Mouse (Mus musculus): ENCODE measurements around the gene Poglut1. TPM values are rescaled to one million over a fixed set of nuclear protein-coding genes. Genes with fewer than 3 reads are reported as not detected.

The Poglut1 gene
- 16.0 and 16.3 TPM in 2 replicates for polyA plus RNA-seq (2015; fragmentation: Nextera tagmentation; extraction: Ambion mirVana)

DNA sequence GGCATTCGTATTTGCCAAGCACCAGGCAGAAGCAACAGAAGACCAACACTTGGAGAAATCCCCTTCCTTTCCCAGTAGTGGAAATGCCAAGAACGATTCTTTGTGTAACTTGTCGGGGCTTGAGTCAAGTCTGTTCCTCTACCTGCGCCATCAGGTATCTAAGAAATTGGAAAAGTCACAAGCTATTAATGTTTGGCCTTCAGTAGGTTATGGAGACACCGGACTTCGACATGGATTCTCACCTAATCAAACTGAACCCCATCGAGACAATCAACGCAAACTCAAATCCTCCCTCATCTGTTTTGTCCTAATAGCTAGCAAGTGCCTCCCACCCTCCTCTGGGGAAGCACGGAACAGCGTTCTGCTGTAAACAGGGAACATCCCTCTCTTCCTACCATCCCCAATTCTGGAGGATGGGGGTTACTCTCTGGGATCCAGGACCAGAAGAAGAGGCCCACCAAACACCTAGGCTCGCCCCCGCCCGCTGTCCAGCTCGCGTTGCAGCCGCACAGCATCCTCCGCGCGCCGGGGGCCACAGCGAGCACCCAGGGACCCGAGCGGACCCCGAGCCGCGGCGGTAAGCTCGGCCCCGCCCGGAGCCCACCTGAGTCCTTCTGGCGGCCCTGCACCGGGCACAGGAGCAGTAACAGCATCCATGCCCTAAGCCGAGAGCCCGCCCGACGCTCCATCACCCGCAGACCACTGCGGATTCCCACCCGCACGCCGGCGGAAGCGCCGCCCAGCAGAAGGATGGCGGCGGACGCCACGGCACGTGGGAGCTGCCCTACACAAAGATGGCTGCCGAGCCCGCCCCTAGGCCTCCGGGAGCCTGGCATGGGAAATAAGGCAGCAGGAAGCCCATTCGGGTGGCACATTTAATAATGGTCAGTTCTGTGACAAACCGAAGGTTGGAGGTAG is at the start of gene Poglut1:
Poglut1 (minus strand) TSS at position 780 of the 918 bp plus-strand sequence.
- DNase-seq (ENCODE audit: low spot score) = peak; percentile 82
- H3K9ac ChIP-seq (ENCODE audit: low read length) = peak within 1 kb of the TSS; percentile 86
- H3K36me3 ChIP-seq (ENCODE audit: control insufficient read depth, insufficient read depth, low read length) = no peaks in the 10 kb centered on the region; the same call in 1 of the 2 replicates
- H3K4me1 ChIP-seq (replicated peaks; ENCODE audit: control insufficient read depth, insufficient read depth) = peaks cover 4% of the 10 kb centered on the region; the same call in 1 of the 2 replicates
- peak; percentile 90 for ATAC-seq (ENCODE audit: low FRiP score, low TSS enrichment)
- 2% methylated on average over 52 of the region's 54 CpGs for WGBS
- H3K9me3 ChIP-seq (ENCODE audit: control insufficient read depth, low read length) = no peaks in the 10 kb centered on the region
- TF ChIP-seq EP300 (optimal IDR thresholded peaks at IDR 0.05) = no peak
- TF ChIP-seq CTCF (IDR thresholded peaks at IDR 0.05; ENCODE audit: low read depth) = peak; percentile 8; the same call in 1 of the 2 replicates
- no peaks in the 10 kb centered on the region for H3K27me3 ChIP-seq (ENCODE audit: control insufficient read depth, insufficient read depth, low read length)
- peak within 1 kb of the TSS; percentile 98 for H3K4me2 ChIP-seq (replicated peaks; ENCODE audit: low read depth)
- peak within 1 kb of the TSS; percentile 35; the same call in 1 of the 2 replicates for H3K27ac ChIP-seq (replicated peaks)
- peak within 1 kb of the TSS; percentile 89 for H3K4me3 ChIP-seq (ENCODE audit: low read depth, low read length)

GRCm38 (mm10) chr16:38598986-38599680 is 49.1 kb upstream of the Poglut1 start:
- Histone ChIP-seq H3K27me3 (ENCODE audit: control insufficient read depth, insufficient read depth, low read length) (no peaks in the 10 kb centered on the region), H3K36me3 (ENCODE audit: control insufficient read depth, insufficient read depth, low read length) (no peaks in the 10 kb centered on the region; the same call in 1 of the 2 replicates), H3K4me3 (ENCODE audit: low read depth, low read length) (no peak overlapping the region), H3K9me3 (ENCODE audit: control insufficient read depth, low read length) (no peaks in the 10 kb centered on the region), H3K4me1 (replicated peaks; ENCODE audit: control insufficient read depth, insufficient read depth) (no peaks in the 10 kb centered on the region), H3K4me2 (replicated peaks; ENCODE audit: low read depth) (no peak overlapping the region), H3K27ac (replicated peaks) (no peak overlapping the region), H3K9ac (ENCODE audit: low read length) (no peak overlapping the region)
- 60% methylated on average over 11 of the region's 11 CpGs for WGBS
- ATAC-seq (ENCODE audit: low FRiP score, low TSS enrichment) (no peak), DNase-seq (ENCODE audit: low spot score) (no peak)
- TF ChIP-seq CTCF (IDR thresholded peaks at IDR 0.05; ENCODE audit: low read depth) (no peak), EP300 (optimal IDR thresholded peaks at IDR 0.05) (no peak)

- TF ChIP-seq CTCF (IDR thresholded peaks at IDR 0.05; ENCODE audit: low read depth) (no peak), EP300 (optimal IDR thresholded peaks at IDR 0.05) (no peak)
- no peaks in the 10 kb centered on the region for H3K4me1 ChIP-seq (replicated peaks; ENCODE audit: control insufficient read depth, insufficient read depth)
- H3K27ac ChIP-seq (replicated peaks) = no peak overlapping the region
- no peaks in the 10 kb centered on the region for H3K27me3 ChIP-seq (ENCODE audit: control insufficient read depth, insufficient read depth, low read length)
- H3K4me2 ChIP-seq (replicated peaks; ENCODE audit: low read depth) = no peak overlapping the region
- DNase-seq (ENCODE audit: low spot score) = no peak
- ATAC-seq (ENCODE audit: low FRiP score, low TSS enrichment) = no peak
- no peaks in the 10 kb centered on the region for H3K9me3 ChIP-seq (ENCODE audit: control insufficient read depth, low read length)
- no peak overlapping the region for H3K4me3 ChIP-seq (ENCODE audit: low read depth, low read length)
- peaks cover 5% of the 10 kb centered on the region; the same call in 1 of the 2 replicates for H3K36me3 ChIP-seq (ENCODE audit: control insufficient read depth, insufficient read depth, low read length)
- H3K9ac ChIP-seq (ENCODE audit: low read length) = no peak overlapping the region
- 89% methylated on average over 2 of the region's 2 CpGs for WGBS
Measured at GRCm38 (mm10) chr16:38596651-38597050, 46.6 kb upstream of the Poglut1 start.

DNA sequence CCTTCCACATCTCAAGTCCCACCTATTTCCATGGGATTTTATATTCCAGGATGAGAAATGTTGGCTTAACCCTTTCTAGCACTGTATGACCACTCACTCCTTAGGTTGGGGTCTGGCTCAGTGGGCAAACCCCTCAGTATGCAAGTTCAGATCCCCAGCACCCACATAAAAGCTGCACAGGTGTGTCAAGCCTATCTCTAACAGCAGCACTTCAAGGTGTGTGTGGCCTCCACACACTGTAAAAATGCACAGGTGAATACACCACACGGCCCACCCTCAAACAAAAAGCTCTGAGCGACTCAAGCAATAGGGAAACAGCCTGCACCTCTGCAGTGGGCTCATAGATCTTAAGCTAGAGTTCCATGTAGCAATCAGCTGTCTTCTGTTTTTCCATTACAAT is 46.0 kb upstream of the Poglut1 start:
- H3K4me1 ChIP-seq (replicated peaks; ENCODE audit: control insufficient read depth, insufficient read depth) = no peaks in the 10 kb centered on the region
- TF ChIP-seq CTCF (IDR thresholded peaks at IDR 0.05; ENCODE audit: low read depth) (no peak), EP300 (optimal IDR thresholded peaks at IDR 0.05) (no peak)
- DNase-seq (ENCODE audit: low spot score) = no peak
- no peak overlapping the region for H3K4me2 ChIP-seq (replicated peaks; ENCODE audit: low read depth)
- H3K9me3 ChIP-seq (ENCODE audit: control insufficient read depth, low read length) = no peaks in the 10 kb centered on the region
- whole genome bisulfite sequencing = 74% methylated on average over 2 of the region's 2 CpGs
- H3K27ac ChIP-seq (replicated peaks) = no peak overlapping the region
- H3K36me3 ChIP-seq (ENCODE audit: control insufficient read depth, insufficient read depth, low read length) = peaks cover 9% of the 10 kb centered on the region; the same call in 1 of the 2 replicates
- no peaks in the 10 kb centered on the region for H3K27me3 ChIP-seq (ENCODE audit: control insufficient read depth, insufficient read depth, low read length)
- ATAC-seq (ENCODE audit: low FRiP score, low TSS enrichment) = no peak
- H3K9ac ChIP-seq (ENCODE audit: low read length) = no peak overlapping the region; the same call in 1 of the 2 replicates
- no peak overlapping the region for H3K4me3 ChIP-seq (ENCODE audit: low read depth, low read length)

- no peak overlapping the region for H3K4me3 ChIP-seq (ENCODE audit: low read depth, low read length)
- no peak overlapping the region for H3K27ac ChIP-seq (replicated peaks)
- 89% methylated on average over 1 of the region's 1 CpGs for WGBS
- DNase-seq (ENCODE audit: low spot score) (no peak), ATAC-seq (ENCODE audit: low FRiP score, low TSS enrichment) (no peak)
- H3K4me1 ChIP-seq (replicated peaks; ENCODE audit: control insufficient read depth, insufficient read depth) = no peaks in the 10 kb centered on the region
- no peak overlapping the region for H3K9ac ChIP-seq (ENCODE audit: low read length)
- TF ChIP-seq CTCF (IDR thresholded peaks at IDR 0.05; ENCODE audit: low read depth) (no peak), EP300 (optimal IDR thresholded peaks at IDR 0.05) (no peak)
- no peaks in the 10 kb centered on the region for H3K9me3 ChIP-seq (ENCODE audit: control insufficient read depth, low read length)
- no peaks in the 10 kb centered on the region for H3K27me3 ChIP-seq (ENCODE audit: control insufficient read depth, insufficient read depth, low read length)
- H3K4me2 ChIP-seq (replicated peaks; ENCODE audit: low read depth) = no peak overlapping the region
- H3K36me3 ChIP-seq (ENCODE audit: control insufficient read depth, insufficient read depth, low read length) = peaks cover 9% of the 10 kb centered on the region; the same call in 1 of the 2 replicates
Measured at GRCm38 (mm10) chr16:38594435-38594834, 44.4 kb upstream of the Poglut1 start.
